Mouse (Mus musculus) intestine, embryonic 14.5 days (tissue): ENCODE data around the gene Olfr968. TPM values are rescaled to one million over a fixed set of nuclear protein-coding genes. Genes with fewer than 3 reads are reported as not detected.

Source experiments
- ATAC-seq: fragments of 200-750 bp; cut with Nextera tagmentation; replicated peaks from 2 replicates; pipeline ENCODE4 v1.8.0; 2017; ENCODE audit warnings: low read depth, moderate number of reproducible peaks, moderate TSS enrichment, moderate library complexity; ENCODE audit not compliant: low FRiP score, low TSS enrichment
- DNase-seq: peaks from one replicate; pipeline ENCODE4 v3.0.0-alpha.2; 2018; ENCODE audit warnings: low spot score
- H3K27ac ChIP-seq: fragments of 300-500 bp; sonication (generic); 2 replicates; pipeline ENCODE4 v1.5.1; 2014; ENCODE audit warnings: low read depth, mild to moderate bottlenecking, control low read depth
- H3K27me3 ChIP-seq: fragments of 300-500 bp; sonication (generic); replicated peaks from 2 replicates; pipeline ENCODE4 v1.6.1; 2014; ENCODE audit warnings: low read length, control low read depth; ENCODE audit not compliant: control insufficient read depth, insufficient read depth
- H3K36me3 ChIP-seq: fragments of 300-500 bp; sonication (generic); 2 replicates; pipeline ENCODE4 v1.6.1; 2014; ENCODE audit warnings: low read length, control low read depth; ENCODE audit not compliant: control insufficient read depth, insufficient read depth
- H3K4me1 ChIP-seq: fragments of 300-500 bp; sonication (generic); replicated peaks from 2 replicates; pipeline ENCODE4 v1.6.1; 2014; ENCODE audit warnings: low read length, control low read depth, mixed read lengths; ENCODE audit not compliant: control insufficient read depth, insufficient read depth
- H3K4me2 ChIP-seq: fragments of 300-500 bp; sonication (generic); 2 replicates; pipeline ENCODE4 v1.6.1; 2014; ENCODE audit warnings: low read length
- H3K4me3 ChIP-seq: fragments of 300-500 bp; sonication (generic); 2 replicates; pipeline ENCODE4 v1.5.1; 2014; ENCODE audit warnings: low read depth, low read length, control low read depth, mixed read lengths
- H3K9ac ChIP-seq: fragments of 300-500 bp; sonication (generic); 2 replicates; pipeline ENCODE4 v1.6.1; 2014; ENCODE audit warnings: mild to moderate bottlenecking, low read length
- H3K9me3 ChIP-seq: fragments of 300-500 bp; sonication (generic); 2 replicates; pipeline ENCODE4 v1.6.1; 2016; ENCODE audit warnings: low read length, control low read depth; ENCODE audit not compliant: control insufficient read depth
- WGBS: fragments of 180-500 bp; shearing (Covaris S2); extraction: QIAGEN DNeasy Blood & Tissue Kit; methylation state at CpG from one replicate; pipeline ENCODE4 v1.1.7; 2014; 5-methylcytosine and 5-hydroxymethylcytosine counted together
- polyA plus RNA-seq: library from polyadenylated mRNA; unstranded; fragments of >200 nt; fragmentation: Nextera tagmentation; extraction: Ambion mirVana; gene quantifications from 2 replicates; pipeline ENCODE4 v1.2.1, GENCODE M21; 2014

The Olfr968 gene
- polyA plus RNA-seq, result not detected in 2 replicates

GRCm38 (mm10) chr9:39783153-39783552 lies at the start of gene Olfr968:
Olfr968 (minus strand) TSS chr9:39783253.
- no peak within 1 kb of the TSS for H3K27ac ChIP-seq
- ATAC-seq, result no peak
- no peaks in the 10 kb centered on the region for H3K4me1 ChIP-seq
- no peaks in the 10 kb centered on the region for H3K27me3 ChIP-seq
- WGBS, result 82% methylated on average over 1 of the region's 1 CpGs
- H3K4me3 ChIP-seq, result no peak within 1 kb of the TSS
- no peak for DNase-seq
- H3K4me2 ChIP-seq, result no peak within 1 kb of the TSS
- H3K9me3 ChIP-seq, result no peaks in the 10 kb centered on the region
- H3K9ac ChIP-seq, result no peak within 1 kb of the TSS
- no peaks in the 10 kb centered on the region for H3K36me3 ChIP-seq

- WGBS, result 73% methylated on average over 4 of the region's 4 CpGs
These were observed 25.5 kb upstream of the Olfr968 start, which contains the start of gene Olfr970 for GRCm38 (mm10) chr9:39808560-39808959. Olfr970 (plus strand) TSS chr9:39808860.

GRCm38 (mm10) chr9:39790558-39790957 lies 7.5 kb upstream of the Olfr968 start, which contains the start of gene Olfr969:
Olfr969 (plus strand) TSS chr9:39790945.
- no peak within 1 kb of the TSS for H3K9ac ChIP-seq
- no peak for ATAC-seq
- no peaks in the 10 kb centered on the region for H3K36me3 ChIP-seq
- DNase-seq, result no peak
- H3K4me3 ChIP-seq, result no peak within 1 kb of the TSS
- H3K4me2 ChIP-seq, result no peak within 1 kb of the TSS
- no peaks in the 10 kb centered on the region for H3K27me3 ChIP-seq
- 63% methylated on average over 2 of the region's 2 CpGs for WGBS
- H3K27ac ChIP-seq, result no peak within 1 kb of the TSS
- H3K4me1 ChIP-seq, result no peaks in the 10 kb centered on the region
- H3K9me3 ChIP-seq, result no peaks in the 10 kb centered on the region

More at GRCm38 (mm10) chr9:39808560-39808959, 25.5 kb upstream of the Olfr968 start, which contains the start of gene Olfr970:
- Histone ChIP-seq H3K9me3 (no peaks in the 10 kb centered on the region), H3K27me3 (no peaks in the 10 kb centered on the region), H3K27ac (no peak within 1 kb of the TSS), H3K4me1 (no peaks in the 10 kb centered on the region), H3K9ac (no peak within 1 kb of the TSS), H3K4me3 (no peak within 1 kb of the TSS), H3K4me2 (no peak within 1 kb of the TSS), H3K36me3 (no peaks in the 10 kb centered on the region)
- DNase-seq, result no peak
- no peak for ATAC-seq

- no peak overlapping the region for H3K9ac ChIP-seq
- 89% methylated on average over 1 of the region's 1 CpGs for WGBS
- no peak for ATAC-seq
- DNase-seq, result no peak
- H3K36me3 ChIP-seq, result no peaks in the 10 kb centered on the region
- no peaks in the 10 kb centered on the region for H3K4me1 ChIP-seq
- no peak overlapping the region for H3K27ac ChIP-seq
- no peak overlapping the region for H3K4me2 ChIP-seq
- no peaks in the 10 kb centered on the region for H3K27me3 ChIP-seq
- no peaks in the 10 kb centered on the region for H3K9me3 ChIP-seq
- H3K4me3 ChIP-seq, result no peak overlapping the region
These were observed 36.6 kb downstream of the Olfr968 start for GRCm38 (mm10) chr9:39746428-39746827.

- no peak within 1 kb of the TSS for H3K27ac ChIP-seq
- no peak within 1 kb of the TSS for H3K9ac ChIP-seq
- no peak for ATAC-seq
- no peaks in the 10 kb centered on the region for H3K36me3 ChIP-seq
- no peak within 1 kb of the TSS for H3K4me2 ChIP-seq
- H3K9me3 ChIP-seq, result no peaks in the 10 kb centered on the region
- no peaks in the 10 kb centered on the region for H3K27me3 ChIP-seq
- DNase-seq, result no peak
- H3K4me3 ChIP-seq, result no peak within 1 kb of the TSS
- no peaks in the 10 kb centered on the region for H3K4me1 ChIP-seq
These were observed 37.1 kb downstream of the Olfr968 start, which contains the start of gene Olfr967 for GRCm38 (mm10) chr9:39745949-39746348. Olfr967 (plus strand) TSS chr9:39746249.

- no peak overlapping the region for H3K9ac ChIP-seq
- no peak for DNase-seq
- no peaks in the 10 kb centered on the region for H3K4me1 ChIP-seq
- H3K27ac ChIP-seq, result no peak overlapping the region
- H3K4me2 ChIP-seq, result no peak overlapping the region
- no peak for ATAC-seq
- no peaks in the 10 kb centered on the region for H3K9me3 ChIP-seq
- H3K27me3 ChIP-seq, result no peaks in the 10 kb centered on the region
- H3K4me3 ChIP-seq, result no peak overlapping the region
- 82% methylated on average over 1 of the region's 1 CpGs for WGBS
- no peaks in the 10 kb centered on the region for H3K36me3 ChIP-seq
These were observed 42.3 kb downstream of the Olfr968 start for GRCm38 (mm10) chr9:39740741-39741140.

GRCm38 (mm10) chr9:39730678-39731077 lies 52.4 kb downstream of the Olfr968 start, which contains the start of gene Olfr150:
Olfr150 (plus strand) TSS chr9:39730978.
- Histone ChIP-seq H3K36me3 (no peaks in the 10 kb centered on the region), H3K27me3 (no peaks in the 10 kb centered on the region), H3K9me3 (no peaks in the 10 kb centered on the region), H3K4me1 (no peaks in the 10 kb centered on the region), H3K27ac (no peak within 1 kb of the TSS), H3K4me2 (no peak within 1 kb of the TSS), H3K4me3 (no peak within 1 kb of the TSS), H3K9ac (no peak within 1 kb of the TSS)
- DNase-seq (no peak), ATAC-seq (no peak)

Other genes starting within 250 kb of the Olfr968 start
- gene Olfr958, start 229.2 kb downstream of the Olfr968 start, polyA plus RNA-seq, result not detected in 2 replicates
- not detected in 2 replicates for gene Olfr959, start 207.7 kb downstream of the Olfr968 start, polyA plus RNA-seq
- gene AW551984, start 178.8 kb downstream of the Olfr968 start, polyA plus RNA-seq, result 24.7 and 32.1 TPM in 2 replicates
- not detected in 2 replicates for gene Olfr148, start 172.6 kb downstream of the Olfr968 start, polyA plus RNA-seq
- gene Olfr960, start 161.9 kb downstream of the Olfr968 start, polyA plus RNA-seq, result not detected in 2 replicates
- gene Olfr961, start 138.2 kb downstream of the Olfr968 start, polyA plus RNA-seq, result not detected in 2 replicates
- not detected in 2 replicates for gene Olfr963, start 116.0 kb downstream of the Olfr968 start, polyA plus RNA-seq
- not detected in 2 replicates for gene Olfr149, start 76.1 kb downstream of the Olfr968 start, polyA plus RNA-seq
- gene Olfr965, start 71.9 kb downstream of the Olfr968 start, polyA plus RNA-seq, result not detected in 2 replicates
- not detected in 2 replicates for gene Olfr150, start 52.3 kb downstream of the Olfr968 start, polyA plus RNA-seq
- gene Olfr967, start 37.0 kb downstream of the Olfr968 start, polyA plus RNA-seq, result not detected in 2 replicates
- gene Olfr969, start 7.7 kb upstream of the Olfr968 start, polyA plus RNA-seq, result not detected in 2 replicates
- gene Olfr970, start 25.6 kb upstream of the Olfr968 start, polyA plus RNA-seq, result not detected in 2 replicates
- gene Olfr971, start 53.6 kb upstream of the Olfr968 start, polyA plus RNA-seq, result not detected in 2 replicates
- gene Olfr972, start 83.2 kb upstream of the Olfr968 start, polyA plus RNA-seq, result not detected in 2 replicates
- not detected in 2 replicates for gene Olfr229, start 124.1 kb upstream of the Olfr968 start, polyA plus RNA-seq
- gene Olfr974, start 154.2 kb upstream of the Olfr968 start, polyA plus RNA-seq, result not detected in 2 replicates
- gene Olfr975, start 168.8 kb upstream of the Olfr968 start, polyA plus RNA-seq, result not detected in 2 replicates
- gene Olfr976, start 177.9 kb upstream of the Olfr968 start, polyA plus RNA-seq, result not detected in 2 replicates
- gene Olfr978, start 208.9 kb upstream of the Olfr968 start, polyA plus RNA-seq, result not detected in 2 replicates
- gene Olfr979, start 220.2 kb upstream of the Olfr968 start, polyA plus RNA-seq, result not detected in 2 replicates
- gene Olfr980, start 226.3 kb upstream of the Olfr968 start, polyA plus RNA-seq, result not detected in 2 replicates
- gene Olfr981, start 238.2 kb upstream of the Olfr968 start, polyA plus RNA-seq, result not detected in 2 replicates